Mouse (Mus musculus): ENCODE results near the gene Cep41.

DNA sequence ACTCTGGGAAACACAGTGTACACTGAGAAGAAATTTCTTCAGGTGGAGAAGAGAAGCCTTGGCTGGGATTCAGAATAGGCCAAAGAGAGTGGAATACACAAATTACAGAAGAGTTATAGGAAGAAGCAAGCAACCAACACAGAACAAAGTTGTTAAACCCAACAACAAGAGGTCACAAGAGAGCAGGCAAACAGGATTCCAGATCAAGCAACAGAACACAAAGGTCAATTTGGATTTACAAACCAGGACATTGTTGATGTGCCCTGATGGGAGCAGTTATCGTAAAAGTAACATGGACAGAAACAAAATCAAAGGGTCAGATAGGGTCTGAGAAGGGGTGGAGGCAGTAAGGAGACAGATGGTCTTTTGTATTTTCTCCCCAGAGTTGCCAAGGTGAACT is 9.0 kb downstream of the Cep41 start:
- no peak for TF ChIP-seq CTCF (IDR thresholded peaks at IDR 0.05; ENCODE audit: borderline replicate concordance, control insufficient read depth, extremely low read depth, insufficient read depth, low read length, poor library complexity)
- TF ChIP-seq POLR2A (IDR thresholded peaks at IDR 0.05; ENCODE audit: control insufficient read depth, extremely low read depth, insufficient read depth, low read length, poor library complexity): no peak
